Mouse (Mus musculus): ENCODE results near the gene Zfp541.

DNA sequence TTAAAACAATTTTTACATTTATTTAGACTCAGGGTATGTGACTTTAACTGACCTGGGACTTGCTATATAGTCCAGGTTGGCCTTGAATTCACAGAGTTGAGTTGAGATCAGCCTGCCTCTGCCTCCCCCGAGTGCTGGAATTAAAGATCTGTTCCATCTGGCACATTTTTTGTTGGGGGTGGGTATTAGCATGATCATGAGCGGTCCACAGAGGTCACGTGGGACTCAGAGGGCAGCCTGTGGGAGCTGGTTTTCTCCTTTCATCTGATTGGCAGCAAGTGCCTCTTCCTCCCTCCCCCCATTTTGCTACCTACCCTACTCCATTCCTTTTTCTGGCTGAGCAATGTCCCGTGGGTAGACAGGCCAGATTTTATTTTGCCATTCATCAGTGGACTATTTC lies 19.0 kb downstream of the Zfp541 start:
- no peak for TF ChIP-seq SRF (IDR thresholded peaks at IDR 0.05; ENCODE audit: control insufficient read depth, insufficient read length, low read depth)
- TF ChIP-seq E2F4 (IDR thresholded peaks at IDR 0.05; ENCODE audit: insufficient read depth): no peak
- TF ChIP-seq USF1 (IDR thresholded peaks at IDR 0.05; ENCODE audit: low read depth): no peak
- no peak for TF ChIP-seq POLR2AphosphoS2 (IDR thresholded peaks at IDR 0.05; ENCODE audit: insufficient read length, low read depth)
- TF ChIP-seq POLR2A (IDR thresholded peaks at IDR 0.05; ENCODE audit: insufficient read length, low read depth): no peak
- no peak for TF ChIP-seq TCF12 (IDR thresholded peaks at IDR 0.05; ENCODE audit: insufficient read depth, poor library complexity, severe bottlenecking)
- no peak for TF ChIP-seq MAX (IDR thresholded peaks at IDR 0.05; ENCODE audit: low read depth)
- no peak for TF ChIP-seq MYOG (IDR thresholded peaks at IDR 0.05; ENCODE audit: control insufficient read depth in 1 of 3, insufficient read depth in 1 of 3, insufficient read length in 2 of 3, low read depth in 2 of 3)

All from myocyte (in vitro differentiated cells).